Mouse (Mus musculus) hindbrain, embryonic 11.5 days (tissue): ENCODE measurements around the gene Dusp9. TPM values are rescaled to one million over a fixed set of nuclear protein-coding genes. Genes with fewer than 3 reads are reported as not detected.

ENCODE experiments used
- polyA plus RNA-seq: library from polyadenylated mRNA; unstranded; fragments of >200 nt; fragmentation: Nextera tagmentation; extraction: Ambion mirVana; gene quantifications from 2 replicates; pipeline ENCODE4 v1.2.1, GENCODE M21; 2014

Gene Dusp9
- polyA plus RNA-seq, 1 experiment from 2014 or later = 4.9 TPM

Other genes with a start within 250 kb of the Dusp9 start
- not detected in 2 replicates for gene Gm18336, start 240.7 kb upstream of the Dusp9 start, polyA plus RNA-seq
- gene Zfp92, start 228.3 kb upstream of the Dusp9 start, polyA plus RNA-seq = 0.11 and 0.21 TPM in 2 replicates
- not detected in 2 replicates for gene Trex2, start 204.1 kb upstream of the Dusp9 start, polyA plus RNA-seq
- 76.9 and 77.6 TPM in 2 replicates for gene Haus7, start 180.4 kb upstream of the Dusp9 start, polyA plus RNA-seq
- gene Bgn, start 155.8 kb upstream of the Dusp9 start, polyA plus RNA-seq = 38.8 and 53.1 TPM in 2 replicates
- 0.66 and 0.84 TPM in 2 replicates for gene Atp2b3, start 136.3 kb upstream of the Dusp9 start, polyA plus RNA-seq
- 14.0 and 15.5 TPM in 2 replicates for gene Pnck, start 20.7 kb downstream of the Dusp9 start, polyA plus RNA-seq
- gene Slc6a8, start 33.7 kb downstream of the Dusp9 start, polyA plus RNA-seq = 6.0 and 7.8 TPM in 2 replicates
- gene Bcap31, start 76.8 kb downstream of the Dusp9 start, polyA plus RNA-seq = 146 and 155 TPM in 2 replicates
- gene Abcd1, start 77.2 kb downstream of the Dusp9 start, polyA plus RNA-seq = 7.6 and 8.7 TPM in 2 replicates
- 0.28 TPM in 1 of 2 replicates, not detected in the other for gene Plxnb3, start 117.7 kb downstream of the Dusp9 start, polyA plus RNA-seq
- 1.3 and 1.6 TPM in 2 replicates for gene Srpk3, start 135.0 kb downstream of the Dusp9 start, polyA plus RNA-seq
- gene Idh3g, start 147.5 kb downstream of the Dusp9 start, polyA plus RNA-seq = 191 and 206 TPM in 2 replicates
- gene Ssr4, start 147.6 kb downstream of the Dusp9 start, polyA plus RNA-seq = 134 and 140 TPM in 2 replicates
- gene Pdzd4, start 185.6 kb downstream of the Dusp9 start, polyA plus RNA-seq = 1.4 and 1.6 TPM in 2 replicates